Mouse (Mus musculus): ENCODE data around the gene Htra3. TPM values are rescaled to one million over a fixed set of nuclear protein-coding genes. Genes with fewer than 3 reads are reported as not detected.

Htra3 gene
- polyA plus RNA-seq, 1 experiment from 2014 or later = 18.1 TPM

DNA sequence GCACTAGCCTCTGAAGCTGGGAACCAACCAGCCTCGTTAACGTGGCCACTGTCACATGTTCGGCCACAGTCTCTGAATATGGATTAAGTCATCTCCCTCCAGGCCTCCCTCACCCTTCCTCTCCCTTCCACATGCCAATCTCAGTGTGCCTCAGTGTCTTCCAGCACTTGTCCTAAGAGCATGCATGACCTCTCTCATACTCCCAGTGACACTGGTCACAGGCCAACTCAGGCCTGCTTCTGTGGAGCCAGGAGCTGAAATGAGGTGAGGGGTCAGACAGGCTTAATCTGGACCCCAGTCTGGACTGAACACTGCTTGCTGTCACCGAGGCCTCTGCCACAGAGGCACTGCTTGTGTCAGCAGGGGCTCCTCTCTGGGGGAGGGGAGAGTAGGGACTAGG is 6.8 kb upstream of the Htra3 start:
- H3K27me3 ChIP-seq (ENCODE audit: control insufficient read depth, insufficient read depth, low read length) = no peaks in the 10 kb centered on the region
- H3K4me1 ChIP-seq (replicated peaks; ENCODE audit: control insufficient read depth, insufficient read depth, low read length) = 0 out of 2 replicates have a peak, but pooled peaks cover 4% of the 10 kb centered on the region
- H3K36me3 ChIP-seq (replicated peaks; ENCODE audit: control insufficient read depth, insufficient read depth) = no peaks in the 10 kb centered on the region
- H3K9ac ChIP-seq = no peak overlapping the region
- H3K4me3 ChIP-seq (replicated peaks; ENCODE audit: low read length) = no peak overlapping the region
- ATAC-seq (ENCODE audit: low FRiP score) (no peak), DNase-seq (ENCODE audit: low spot score) (no peak)
- no peak overlapping the region for H3K27ac ChIP-seq
- H3K4me2 ChIP-seq (replicated peaks) = no peak overlapping the region
- H3K9me3 ChIP-seq (ENCODE audit: control insufficient read depth, low read length) = no peaks in the 10 kb centered on the region
- WGBS = 83% methylated on average over 4 of the region's 4 CpGs

DNA sequence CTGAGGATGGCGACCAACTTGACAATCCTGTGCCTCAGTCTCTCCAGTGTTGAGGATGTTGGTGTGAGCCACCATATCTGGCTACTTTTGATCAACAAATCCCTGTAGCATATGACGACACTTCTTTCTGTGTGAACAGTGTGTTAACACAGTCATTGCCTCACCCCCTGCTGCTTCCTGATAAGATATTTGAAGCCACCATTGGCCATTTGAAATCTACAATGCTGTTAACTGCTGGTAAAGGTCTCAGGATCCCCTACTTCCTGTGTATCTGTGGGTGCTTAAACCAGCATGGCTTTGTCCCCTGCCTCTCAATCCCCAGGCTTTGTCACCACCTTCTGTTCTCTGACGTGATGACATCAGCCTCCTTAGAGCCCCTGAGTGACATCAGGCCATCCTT is 5.5 kb upstream of the Htra3 start:
- ATAC-seq (ENCODE audit: low FRiP score) = no peak
- Histone ChIP-seq H3K36me3 (replicated peaks; ENCODE audit: control insufficient read depth, insufficient read depth) (no peaks in the 10 kb centered on the region), H3K9ac (no peak overlapping the region), H3K27ac (no peak overlapping the region), H3K27me3 (ENCODE audit: control insufficient read depth, insufficient read depth, low read length) (peaks cover 11% of the 10 kb centered on the region), H3K4me1 (replicated peaks; ENCODE audit: control insufficient read depth, insufficient read depth, low read length) (0 out of 2 replicates have a peak, but pooled peaks cover 4% of the 10 kb centered on the region), H3K4me2 (replicated peaks) (no peak overlapping the region), H3K4me3 (replicated peaks; ENCODE audit: low read length) (no peak overlapping the region), H3K9me3 (ENCODE audit: control insufficient read depth, low read length) (no peaks in the 10 kb centered on the region)
- 73% methylated on average over 3 of the region's 3 CpGs for WGBS
- DNase-seq (ENCODE audit: low spot score) = no peak

DNA sequence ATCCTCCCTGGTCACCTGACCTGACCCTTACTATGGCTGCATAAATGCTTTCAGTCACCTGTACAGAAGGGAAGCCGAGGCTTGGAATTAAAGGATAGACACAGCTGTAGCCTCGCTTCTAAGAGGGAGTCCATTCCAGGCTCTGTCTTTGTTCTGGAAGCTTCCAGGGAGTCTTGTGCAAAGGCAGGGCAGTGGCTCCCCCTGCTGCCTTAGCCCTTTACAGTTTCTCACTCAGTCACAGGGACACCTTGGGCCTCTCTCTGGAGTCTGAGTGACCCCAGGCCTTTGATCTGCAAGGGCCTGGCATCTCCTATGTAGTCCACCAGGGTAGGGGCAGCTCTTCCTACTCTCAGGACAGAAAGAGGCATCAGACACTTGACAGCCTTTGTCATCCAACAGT is 1.4 kb upstream of the Htra3 start:
- H3K9ac ChIP-seq = no peak overlapping the region
- no peak for ATAC-seq (ENCODE audit: low FRiP score)

GRCm38 (mm10) chr5:35676964-35677363 is 2.6 kb downstream of the Htra3 start:
- 78% methylated on average over 7 of the region's 7 CpGs for WGBS
- H3K9me3 ChIP-seq (ENCODE audit: control insufficient read depth, low read length) = no peaks in the 10 kb centered on the region
- H3K27ac ChIP-seq = no peak overlapping the region
- no peak overlapping the region for H3K4me3 ChIP-seq (replicated peaks; ENCODE audit: low read length)
- H3K4me1 ChIP-seq (replicated peaks; ENCODE audit: control insufficient read depth, insufficient read depth, low read length) = peaks cover 12% of the 10 kb centered on the region; the same call in 1 of the 2 replicates
- no peak for ATAC-seq (ENCODE audit: low FRiP score)
- H3K27me3 ChIP-seq (ENCODE audit: control insufficient read depth, insufficient read depth, low read length) = peaks cover 41% of the 10 kb centered on the region
- H3K4me2 ChIP-seq (replicated peaks) = no peak overlapping the region
- H3K36me3 ChIP-seq (replicated peaks; ENCODE audit: control insufficient read depth, insufficient read depth) = no peaks in the 10 kb centered on the region
- DNase-seq (ENCODE audit: low spot score) = no peak
- H3K9ac ChIP-seq = no peak overlapping the region

More for the DNA sequence above, 1.4 kb upstream of the Htra3 start:
- DNase-seq (ENCODE audit: low spot score) = no peak
- no peak overlapping the region for H3K27ac ChIP-seq
- H3K27me3 ChIP-seq (ENCODE audit: control insufficient read depth, insufficient read depth, low read length) = peaks cover 41% of the 10 kb centered on the region
- no peaks in the 10 kb centered on the region for H3K9me3 ChIP-seq (ENCODE audit: control insufficient read depth, low read length)
- no peak overlapping the region for H3K4me2 ChIP-seq (replicated peaks)
- H3K36me3 ChIP-seq (replicated peaks; ENCODE audit: control insufficient read depth, insufficient read depth) = no peaks in the 10 kb centered on the region
- H3K4me1 ChIP-seq (replicated peaks; ENCODE audit: control insufficient read depth, insufficient read depth, low read length) = 0 out of 2 replicates have a peak, but pooled peaks cover 5% of the 10 kb centered on the region
- H3K4me3 ChIP-seq (replicated peaks; ENCODE audit: low read length) = no peak overlapping the region
- WGBS = 70% methylated on average over 2 of the region's 2 CpGs

DNA sequence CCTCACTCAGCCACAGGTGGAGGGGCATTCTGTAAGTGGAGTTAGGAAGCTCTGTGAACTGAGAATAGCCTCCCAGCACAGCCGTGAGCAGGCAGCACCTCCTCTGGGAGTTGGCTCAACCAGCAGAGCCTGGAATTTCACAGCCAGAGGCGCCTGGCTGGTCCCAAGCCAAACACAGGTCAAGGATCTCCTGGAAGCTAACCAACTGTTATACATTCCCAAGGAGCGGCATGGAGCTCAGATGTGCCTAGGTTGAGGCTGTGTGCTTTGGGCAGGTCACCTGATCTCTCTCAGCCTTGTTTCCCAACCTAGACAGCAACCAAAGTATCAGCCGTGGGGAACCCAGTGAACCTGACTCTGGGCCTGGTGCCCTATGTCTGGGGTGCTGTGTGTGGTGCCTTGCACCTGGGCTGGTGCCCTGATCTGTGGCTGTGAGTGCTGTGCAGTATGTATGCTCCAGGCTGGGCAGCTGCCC is 5.5 kb downstream of the Htra3 start:
- WGBS = 54% methylated on average over 4 of the region's 4 CpGs
- Histone ChIP-seq H3K27me3 (ENCODE audit: control insufficient read depth, insufficient read depth, low read length) (peaks cover 21% of the 10 kb centered on the region), H3K4me3 (replicated peaks; ENCODE audit: low read length) (no peak overlapping the region), H3K9ac (no peak overlapping the region), H3K36me3 (replicated peaks; ENCODE audit: control insufficient read depth, insufficient read depth) (no peaks in the 10 kb centered on the region), H3K4me2 (replicated peaks) (no peak overlapping the region), H3K27ac (peak overlapping the region; percentile 26; the same call in 1 of the 2 replicates), H3K9me3 (ENCODE audit: control insufficient read depth, low read length) (no peaks in the 10 kb centered on the region), H3K4me1 (replicated peaks; ENCODE audit: control insufficient read depth, insufficient read depth, low read length) (peaks cover 14% of the 10 kb centered on the region; the same call in 1 of the 2 replicates)
- DNase-seq (ENCODE audit: low spot score) = no peak
- ATAC-seq (ENCODE audit: low FRiP score) = no peak

DNA sequence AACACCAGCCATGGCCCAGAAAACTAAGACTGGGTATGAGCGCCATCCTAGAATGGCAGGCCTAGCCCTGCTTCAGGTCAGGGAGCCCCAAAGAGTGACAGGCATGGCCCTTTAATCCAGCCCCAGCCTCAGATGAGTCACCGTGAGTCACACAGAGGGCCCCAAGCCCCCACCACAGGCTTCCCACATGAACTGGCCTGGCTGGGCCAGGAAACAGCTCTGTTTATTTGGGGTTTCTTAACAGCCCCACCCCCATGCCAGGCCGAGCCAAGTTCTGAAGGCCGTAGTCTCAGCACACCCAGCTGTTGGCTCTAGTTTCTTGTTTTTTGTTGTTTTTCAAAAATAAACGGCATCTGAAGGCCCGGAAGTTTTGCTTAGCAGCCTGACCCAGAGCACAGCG is 6.5 kb downstream of the Htra3 start:
- H3K27ac ChIP-seq = peak overlapping the region; percentile 26; the same call in 1 of the 2 replicates

GRCm38 (mm10) chr5:35672581-35672980 is 7.0 kb downstream of the Htra3 start:
- Histone ChIP-seq H3K9ac (no peak overlapping the region), H3K27me3 (ENCODE audit: control insufficient read depth, insufficient read depth, low read length) (peaks cover 6% of the 10 kb centered on the region), H3K36me3 (replicated peaks; ENCODE audit: control insufficient read depth, insufficient read depth) (no peaks in the 10 kb centered on the region), H3K9me3 (ENCODE audit: control insufficient read depth, low read length) (no peaks in the 10 kb centered on the region), H3K4me1 (replicated peaks; ENCODE audit: control insufficient read depth, insufficient read depth, low read length) (peaks cover 10% of the 10 kb centered on the region; the same call in 1 of the 2 replicates), H3K27ac (0 out of 2 replicates have a peak overlapping the region, but pooled peaks have one; percentile 26), H3K4me3 (replicated peaks; ENCODE audit: low read length) (no peak overlapping the region), H3K4me2 (replicated peaks) (no peak overlapping the region)
- WGBS = 50% methylated on average over 1 of the region's 1 CpGs
- ATAC-seq (ENCODE audit: low FRiP score) (no peak), DNase-seq (ENCODE audit: low spot score) (no peak)

More for the DNA sequence above, 6.5 kb downstream of the Htra3 start:
- Histone ChIP-seq H3K27me3 (ENCODE audit: control insufficient read depth, insufficient read depth, low read length) (peaks cover 11% of the 10 kb centered on the region), H3K4me3 (replicated peaks; ENCODE audit: low read length) (no peak overlapping the region), H3K36me3 (replicated peaks; ENCODE audit: control insufficient read depth, insufficient read depth) (no peaks in the 10 kb centered on the region), H3K4me1 (replicated peaks; ENCODE audit: control insufficient read depth, insufficient read depth, low read length) (peaks cover 10% of the 10 kb centered on the region; the same call in 1 of the 2 replicates), H3K9ac (no peak overlapping the region), H3K4me2 (replicated peaks) (no peak overlapping the region), H3K9me3 (ENCODE audit: control insufficient read depth, low read length) (no peaks in the 10 kb centered on the region)
- DNase-seq (ENCODE audit: low spot score) (peak; percentile 28), ATAC-seq (ENCODE audit: low FRiP score) (peak; percentile 31; the same call in 1 of the 2 replicates)
- WGBS = 80% methylated on average over 7 of the region's 7 CpGs

DNA sequence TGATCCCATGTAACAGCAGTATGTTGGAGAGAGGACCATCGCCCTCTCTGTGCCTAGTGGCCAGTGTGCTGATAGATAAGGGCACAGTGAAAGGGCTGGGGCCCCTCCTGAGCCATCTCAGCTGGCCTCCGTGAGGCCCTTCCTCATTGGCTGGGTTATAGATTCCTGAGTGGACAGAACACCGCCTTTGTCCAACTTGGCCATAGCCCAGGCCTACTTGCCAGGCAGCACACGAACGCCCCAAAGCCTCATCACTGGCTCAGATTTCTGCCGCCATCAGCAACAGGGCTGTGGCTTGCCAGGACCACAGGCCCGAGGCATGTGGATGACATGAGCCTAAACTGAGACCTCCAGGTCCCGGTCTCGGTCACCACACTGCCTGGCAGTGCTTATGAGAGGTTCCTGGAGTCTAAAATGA is 8.1 kb downstream of the Htra3 start:
- no peak overlapping the region for H3K4me2 ChIP-seq (replicated peaks)
- WGBS = 60% methylated on average over 9 of the region's 9 CpGs
- H3K27me3 ChIP-seq (ENCODE audit: control insufficient read depth, insufficient read depth, low read length) = no peaks in the 10 kb centered on the region
- H3K9me3 ChIP-seq (ENCODE audit: control insufficient read depth, low read length) = no peaks in the 10 kb centered on the region
- peaks cover 10% of the 10 kb centered on the region; the same call in 1 of the 2 replicates for H3K4me1 ChIP-seq (replicated peaks; ENCODE audit: control insufficient read depth, insufficient read depth, low read length)
- no peaks in the 10 kb centered on the region for H3K36me3 ChIP-seq (replicated peaks; ENCODE audit: control insufficient read depth, insufficient read depth)
- H3K9ac ChIP-seq = no peak overlapping the region
- H3K4me3 ChIP-seq (replicated peaks; ENCODE audit: low read length) = no peak overlapping the region
- ATAC-seq (ENCODE audit: low FRiP score) (peak; percentile 47; the same call in 1 of the 2 replicates), DNase-seq (ENCODE audit: low spot score) (peak; percentile 55)
- H3K27ac ChIP-seq = peak overlapping the region; percentile 56; the same call in 1 of the 2 replicates

DNA sequence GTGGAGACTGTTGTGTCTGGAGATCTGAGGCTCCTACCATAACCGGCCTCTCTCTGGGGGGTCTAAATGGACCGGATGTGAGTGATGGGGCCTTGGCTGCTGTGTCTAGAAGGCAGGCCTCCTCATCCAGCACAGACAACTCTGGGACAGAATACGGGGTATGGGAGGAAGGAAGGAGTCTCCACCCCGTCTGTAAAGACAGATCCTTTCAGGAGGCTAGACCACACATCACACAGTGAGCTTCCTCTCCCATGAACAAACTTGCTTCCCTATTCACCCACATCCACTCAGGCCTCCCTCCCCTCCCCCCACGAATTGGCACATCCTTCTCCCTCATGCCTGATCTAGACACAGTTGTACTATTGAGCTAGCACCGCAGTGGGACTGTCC is 9.2 kb downstream of the Htra3 start:
- WGBS = 55% methylated on average over 6 of the region's 6 CpGs
- Histone ChIP-seq H3K4me1 (replicated peaks; ENCODE audit: control insufficient read depth, insufficient read depth, low read length) (peaks cover 10% of the 10 kb centered on the region; the same call in 1 of the 2 replicates), H3K9me3 (ENCODE audit: control insufficient read depth, low read length) (no peaks in the 10 kb centered on the region), H3K27me3 (ENCODE audit: control insufficient read depth, insufficient read depth, low read length) (no peaks in the 10 kb centered on the region), H3K27ac (peak overlapping the region; percentile 56; the same call in 1 of the 2 replicates), H3K36me3 (replicated peaks; ENCODE audit: control insufficient read depth, insufficient read depth) (no peaks in the 10 kb centered on the region), H3K9ac (no peak overlapping the region), H3K4me2 (replicated peaks) (no peak overlapping the region), H3K4me3 (replicated peaks; ENCODE audit: low read length) (no peak overlapping the region)
- no peak for ATAC-seq (ENCODE audit: low FRiP score)
- DNase-seq (ENCODE audit: low spot score) = no peak

Data from hindbrain, embryonic 14.5 days (tissue).